Comparison of ENCODE assay signal across 8 mouse cellular contexts in the genomic region with DNA sequence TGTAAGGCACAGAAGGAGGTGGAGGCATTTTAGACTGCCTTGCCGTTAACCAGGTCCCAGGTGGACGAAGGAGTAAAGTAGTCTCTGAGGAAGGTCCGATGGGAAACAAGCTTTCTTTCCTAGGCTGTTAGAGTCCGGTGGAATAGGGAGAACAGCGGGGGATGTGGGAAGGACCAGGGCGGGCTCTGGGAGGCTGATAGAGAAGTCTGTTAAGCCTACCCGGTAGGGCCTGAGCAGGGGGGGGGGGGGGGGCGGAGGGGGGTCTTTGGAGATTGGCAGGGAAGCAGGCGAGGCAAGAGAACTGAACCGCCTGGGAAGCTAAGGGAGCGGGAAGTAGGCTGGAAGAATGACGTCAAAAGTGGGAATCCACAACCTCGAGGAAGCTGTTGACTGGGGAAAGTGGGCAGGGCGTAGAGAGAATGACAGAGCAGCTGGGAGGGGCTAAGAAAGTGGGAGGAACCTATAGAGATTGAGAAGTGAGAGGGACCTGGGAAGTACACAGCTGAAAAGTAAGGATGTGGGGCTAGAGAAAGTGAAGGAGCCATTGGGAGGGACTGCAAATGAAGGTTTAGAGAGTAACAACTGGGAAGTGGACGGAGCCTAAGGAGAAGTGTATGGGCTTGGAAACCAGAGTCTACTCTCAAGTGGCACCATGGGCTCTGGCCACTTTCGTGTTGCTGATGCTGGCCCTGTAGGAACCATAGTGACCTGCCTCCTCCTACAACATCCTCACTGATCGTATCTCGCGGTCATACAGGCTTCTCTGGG. TPM values are rescaled to one million over a fixed set of nuclear protein-coding genes. Genes with fewer than 3 reads are reported as not detected.
DNase-seq lines count a peak whose midpoint lies in the region; ATAC-seq and TF ChIP-seq lines count a peak whose summit lies in the region.

No protein-coding gene starts in this region.

- 3% methylated on average over 18 of the region's 19 CpGs for WGBS in hindbrain, postnatal 0 days
- 5% methylated on average over 18 of the region's 19 CpGs for WGBS in liver, embryonic 12.5 days (ENCODE audit: insufficient replicate concordance)

- TF ChIP-seq POLR2A in myocyte (IDR thresholded peaks at IDR 0.05; ENCODE audit: insufficient read length, low read depth) = no peak

- no peaks in the 10 kb centered on the region for H3K27me3 ChIP-seq in hindbrain, postnatal 0 days (ENCODE audit: insufficient read depth, low read length)
- peaks cover 14% of the 10 kb centered on the region for H3K27me3 ChIP-seq in liver, embryonic 12.5 days (replicated peaks)
- no peaks in the 10 kb centered on the region for H3K27me3 ChIP-seq in myocyte (ENCODE audit: control insufficient read depth, insufficient read depth, insufficient read length)

- peak overlapping the region; percentile 26 for H3K4me3 ChIP-seq in hindbrain, postnatal 0 days (ENCODE audit: low read length)
- H3K4me3 ChIP-seq in liver, embryonic 12.5 days = peak overlapping the region; percentile 14; the same call in 1 of the 2 replicates
- no peak overlapping the region for H3K4me3 ChIP-seq in myocyte

- no peaks in the 10 kb centered on the region for H3K36me3 ChIP-seq in hindbrain, postnatal 0 days (ENCODE audit: insufficient read depth, low read length)
- H3K36me3 ChIP-seq in liver, embryonic 12.5 days = no peaks in the 10 kb centered on the region
- H3K36me3 ChIP-seq in myocyte (ENCODE audit: control insufficient read depth, insufficient read depth) = no peaks in the 10 kb centered on the region

- H3K27ac ChIP-seq in hindbrain, postnatal 0 days = no peak overlapping the region
- no peak overlapping the region for H3K27ac ChIP-seq in liver, embryonic 12.5 days

- H3K4me1 ChIP-seq in hindbrain, postnatal 0 days (ENCODE audit: insufficient read depth, low read length) = no peaks in the 10 kb centered on the region; the same call in 1 of the 2 replicates
- H3K4me1 ChIP-seq in liver, embryonic 12.5 days = peaks cover 25% of the 10 kb centered on the region

- peak; percentile 79 for ATAC-seq in hindbrain, postnatal 0 days
- ATAC-seq in liver, embryonic 12.5 days = peak; percentile 63

- H3K9ac ChIP-seq in hindbrain, postnatal 0 days (replicated peaks; ENCODE audit: low read length) = no peak overlapping the region
- no peak overlapping the region for H3K9ac ChIP-seq in liver, embryonic 12.5 days

- H3ac ChIP-seq in myocyte (ENCODE audit: control insufficient read depth, insufficient read length) = no peak overlapping the region

- DNase-seq in cerebellum, adult 9-10 months = peak; percentile 51
- no peak for DNase-seq in cerebellum, adult 8-10 months
- DNase-seq in ZHBTc4 (ENCODE audit: low read depth, low spot score) = peak; percentile 91
- peak; percentile 21 for DNase-seq in forelimb bud, embryonic 11.5 days (ENCODE audit: low read depth, low spot score)
- DNase-seq in hindbrain, postnatal 0 days (ENCODE audit: low spot score) = peak; percentile 59
- no peak for DNase-seq in left cerebral cortex, adult 9 months (ENCODE audit: low spot score in 2 of 2)

- no peaks in the 10 kb centered on the region for H3K79me2 ChIP-seq in myocyte (ENCODE audit: control insufficient read depth, insufficient read depth)

- peak overlapping the region; percentile 55 for H3K4me2 ChIP-seq in hindbrain, postnatal 0 days (ENCODE audit: low read depth, low read length)
- H3K4me2 ChIP-seq in liver, embryonic 12.5 days = peak overlapping the region; percentile 55
- peak overlapping the region; percentile 42 for H3K4me2 ChIP-seq in myocyte (ENCODE audit: low read depth)

- no peak for TF ChIP-seq CTCF in hindbrain, postnatal 0 days (IDR thresholded peaks at IDR 0.05; ENCODE audit: low read depth)

- H3K9me3 ChIP-seq in hindbrain, postnatal 0 days (ENCODE audit: low read length) = no peaks in the 10 kb centered on the region
- H3K9me3 ChIP-seq in liver, embryonic 12.5 days (replicated peaks) = no peaks in the 10 kb centered on the region

TF ChIP-seq in myocyte, 11 proteins besides CTCF, POLR2A, EP300 and RAD21:
- TF ChIP-seq SRF (IDR thresholded peaks at IDR 0.05; ENCODE audit: control insufficient read depth, insufficient read length, low read depth) = no peak
- TF ChIP-seq POLR2AphosphoS2 (IDR thresholded peaks at IDR 0.05; ENCODE audit: insufficient read length, low read depth) = peak; percentile 20
- TF ChIP-seq TCF3 (IDR thresholded peaks at IDR 0.05; ENCODE audit: insufficient read length, low read depth) = no peak
- TF ChIP-seq MYOG (IDR thresholded peaks at IDR 0.05; ENCODE audit: control insufficient read depth in 1 of 3, insufficient read depth in 1 of 3, insufficient read length in 2 of 3, low read depth in 2 of 3) = no peak
TF ChIP-seq in myocyte: peak in this region for 1.

RNA-seq across cellular contexts. Expression of a gene that starts 8.5 kb away (rescaled TPM):
- 201 and 209 TPM in 2 replicates for total RNA-seq in hindbrain, postnatal 0 days (2014; rRNA removed)
- polyA plus RNA-seq in hindbrain, postnatal 0 days (2015; fragmentation: Nextera tagmentation; extraction: Ambion mirVana) = 295 and 346 TPM in 2 replicates
- 1.1 and 1.4 TPM in 2 replicates for polyA plus RNA-seq in liver, embryonic 12.5 days (2016; fragmentation: Nextera tagmentation; extraction: Ambion mirVana)
- 0.14 TPM for polyA plus RNA-seq in myocyte (2012; fragmentation: generic; extraction: Trizol)

RNA-seq across cellular contexts. Expression of a gene that starts 9.1 kb away (rescaled TPM):
- 3.1 and 8.1 TPM in 2 replicates for total RNA-seq in hindbrain, postnatal 0 days (2014; rRNA removed)
- 4.3 and 4.7 TPM in 2 replicates for polyA plus RNA-seq in hindbrain, postnatal 0 days (2015; fragmentation: Nextera tagmentation; extraction: Ambion mirVana)
- polyA plus RNA-seq in liver, embryonic 12.5 days (2016; fragmentation: Nextera tagmentation; extraction: Ambion mirVana) = 2.3 and 2.4 TPM in 2 replicates
- polyA plus RNA-seq in myocyte (2012; fragmentation: generic; extraction: Trizol) = 7.0 TPM

RNA-seq across cellular contexts. Expression of a gene that starts 17.7 kb away (rescaled TPM):
- total RNA-seq in hindbrain, postnatal 0 days (2014; rRNA removed) = 1.5 and 3.8 TPM in 2 replicates
- 2.8 and 3.0 TPM in 2 replicates for polyA plus RNA-seq in hindbrain, postnatal 0 days (2015; fragmentation: Nextera tagmentation; extraction: Ambion mirVana)
- polyA plus RNA-seq in liver, embryonic 12.5 days (2016; fragmentation: Nextera tagmentation; extraction: Ambion mirVana) = 1.8 and 2.2 TPM in 2 replicates
- polyA plus RNA-seq in myocyte (2012; fragmentation: generic; extraction: Trizol) = 0.04 TPM

RNA-seq across cellular contexts. Expression of a gene that starts 36.4 kb away (rescaled TPM):
- total RNA-seq in hindbrain, postnatal 0 days (2014; rRNA removed) = 122 and 150 TPM in 2 replicates
- polyA plus RNA-seq in hindbrain, postnatal 0 days (2015; fragmentation: Nextera tagmentation; extraction: Ambion mirVana) = 33.2 and 38.2 TPM in 2 replicates
- polyA plus RNA-seq in liver, embryonic 12.5 days (2016; fragmentation: Nextera tagmentation; extraction: Ambion mirVana) = 3.2 and 3.5 TPM in 2 replicates
- polyA plus RNA-seq in myocyte (2012; fragmentation: generic; extraction: Trizol) = 2.2 TPM

RNA-seq across cellular contexts. Expression of a gene that starts 37.1 kb away (rescaled TPM):
- 7.1 and 8.2 TPM in 2 replicates for total RNA-seq in hindbrain, postnatal 0 days (2014; rRNA removed)
- polyA plus RNA-seq in hindbrain, postnatal 0 days (2015; fragmentation: Nextera tagmentation; extraction: Ambion mirVana) = 6.0 and 6.2 TPM in 2 replicates
- 2.5 and 3.0 TPM in 2 replicates for polyA plus RNA-seq in liver, embryonic 12.5 days (2016; fragmentation: Nextera tagmentation; extraction: Ambion mirVana)
- not detected for polyA plus RNA-seq in myocyte (2012; fragmentation: generic; extraction: Trizol)

Comparison
In these comparisons a context has a peak if more than half of its experiments do, and no peak if none do; other contexts are left out.
1. DNase-seq: peak in cerebellum, adult 9-10 months (single experiment), ZHBTc4 (single experiment), forelimb bud, embryonic 11.5 days (single experiment) and hindbrain, postnatal 0 days (single experiment); none in cerebellum, adult 8-10 months (single experiment) and left cerebral cortex, adult 9 months (0 of 2).
2. RNA of a gene that starts 8.5 kb away (polyA plus RNA-seq): 295 to 346 TPM in hindbrain, postnatal 0 days; 1.1 to 1.4 TPM in liver, embryonic 12.5 days and 0.14 TPM in myocyte (single experiment); every median in the first group is over 100 times any median in the second.
3. Peak in every context shown above with its lines, with median percentiles within 50 percentile points of each other: H3K4me2 ChIP-seq.